Mouse (Mus musculus) spleen, adult 2 months (tissue): ENCODE measurements around the gene Alkbh1. TPM values are rescaled to one million over a fixed set of nuclear protein-coding genes. Genes with fewer than 3 reads are reported as not detected.

Source experiments
- DNase-seq, 2 experiments: peaks; one replicate each; pipeline versions ENCODE4 v3.0.0 to v3.0.0-alpha.2; 2012 to 2021; ENCODE audit warnings: low spot score in 2 of 2, low read depth in 1 of 2
- H3K27ac ChIP-seq: fragments of 200-500 bp; 2 replicates; pipeline ENCODE4 v1.5.1; 2012; ENCODE audit warnings: low read length, inconsistent platforms; ENCODE audit not compliant: insufficient read depth
- H3K27me3 ChIP-seq: fragments of 200-500 bp; 2 replicates; pipeline ENCODE4 v1.6.1; 2012; ENCODE audit warnings: mild to moderate bottlenecking, moderate library complexity, low read length, inconsistent platforms; ENCODE audit not compliant: control insufficient read depth, insufficient read depth
- H3K36me3 ChIP-seq: fragments of 200-500 bp; 2 replicates; pipeline ENCODE4 v1.6.1; 2012; ENCODE audit warnings: mild to moderate bottlenecking, low read length, inconsistent platforms; ENCODE audit not compliant: control insufficient read depth, insufficient read depth
- H3K4me1 ChIP-seq: fragments of 200-500 bp; 2 replicates; pipeline ENCODE4 v1.6.1; 2011; ENCODE audit warnings: inconsistent platforms; ENCODE audit not compliant: control insufficient read depth, insufficient read depth, insufficient read length
- H3K4me3 ChIP-seq: fragments of 200-500 bp; 2 replicates; pipeline ENCODE4 v1.5.1; 2011; ENCODE audit warnings: mild to moderate bottlenecking, inconsistent platforms; ENCODE audit not compliant: insufficient read depth, insufficient read length; ENCODE audit errors: extremely low read depth
- CTCF ChIP-seq: fragments of 200-500 bp; IDR thresholded peaks from 2 replicates; pipeline ENCODE4 v1.5.1; 2011; ENCODE audit warnings: mild to moderate bottlenecking, inconsistent platforms; ENCODE audit not compliant: insufficient read depth, insufficient read length, insufficient replicate concordance; ENCODE audit errors: extremely low read depth
- POLR2A ChIP-seq: fragments of 200-500 bp; IDR thresholded peaks from 2 replicates; pipeline ENCODE4 v1.6.1; 2011; ENCODE audit warnings: low read depth, low read length, inconsistent platforms
- WGBS: fragments of 180-500 bp; shearing (Covaris S2); methylation state at CpG from one replicate; pipeline ENCODE4 v1.1.7; 2018; 5-methylcytosine and 5-hydroxymethylcytosine counted together
- polyA plus RNA-seq: library from polyadenylated mRNA; depleted of rRNA; stranded (reverse); fragments of >200 nt; gene quantifications from 2 replicates; pipeline ENCODE4 v1.2.3, GENCODE M21; 2012; rRNA removed

The Alkbh1 gene
- polyA plus RNA-seq, 1 experiment: 17.5 TPM

DNA sequence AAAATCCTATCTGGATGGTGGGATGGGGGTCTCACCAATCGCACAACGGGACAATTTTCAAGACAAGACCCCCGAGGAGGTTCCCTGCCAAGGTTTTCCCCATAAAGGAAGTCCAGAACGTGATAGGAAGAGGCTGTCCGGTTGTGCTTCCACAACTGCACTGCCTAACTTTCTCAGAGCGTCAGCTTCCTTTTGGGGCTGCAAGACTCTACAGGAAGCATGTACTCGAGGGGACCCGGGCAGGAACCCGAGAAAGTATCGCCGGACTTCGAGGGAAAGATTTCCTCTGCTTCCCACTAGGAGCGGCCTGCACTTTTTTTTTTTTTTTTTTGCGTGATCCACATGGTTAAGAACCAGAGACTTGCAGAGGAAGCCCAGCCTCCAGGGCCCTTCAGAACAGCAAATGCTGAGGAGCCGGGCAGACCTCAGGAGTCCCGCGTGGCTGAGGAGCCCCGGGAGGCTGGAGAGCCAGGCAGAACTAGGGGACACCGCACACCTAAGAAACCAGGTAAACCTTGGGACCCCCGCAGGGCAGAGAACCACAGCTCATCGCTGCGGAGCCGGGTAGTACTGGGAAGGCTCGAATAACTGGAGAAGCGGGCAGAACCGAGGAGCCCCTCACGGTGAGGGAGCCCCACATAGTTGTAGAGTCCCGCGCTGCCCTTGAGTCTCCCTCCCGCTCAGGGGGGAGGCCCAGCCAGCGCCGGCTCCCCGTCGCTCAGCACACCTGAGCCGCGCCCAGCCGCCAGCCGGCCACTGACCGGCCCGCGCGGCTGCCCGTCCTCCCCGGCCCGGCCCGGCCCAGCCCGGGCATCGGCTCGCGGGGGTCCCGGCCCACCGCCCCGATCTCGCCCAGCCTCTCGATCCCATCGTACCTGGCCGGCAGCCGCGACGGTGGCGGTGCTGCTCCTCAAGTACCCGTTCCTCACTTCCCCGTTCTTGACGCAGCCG, 56.4 kb downstream of the Alkbh1 start:
- peak in 1 of 2 experiments; percentile 21 for DNase-seq
- 1% methylated on average over 65 of the region's 65 CpGs for WGBS
- Histone ChIP-seq H3K4me3 (peak overlapping the region; percentile 76), H3K27ac (peak overlapping the region; percentile 77), H3K36me3 (no peaks in the 10 kb centered on the region), H3K27me3 (no peaks in the 10 kb centered on the region), H3K4me1 (peaks cover 3% of the 10 kb centered on the region; the same call in 1 of the 2 replicates)
- TF ChIP-seq POLR2A (no peak), CTCF (no peak)

DNA sequence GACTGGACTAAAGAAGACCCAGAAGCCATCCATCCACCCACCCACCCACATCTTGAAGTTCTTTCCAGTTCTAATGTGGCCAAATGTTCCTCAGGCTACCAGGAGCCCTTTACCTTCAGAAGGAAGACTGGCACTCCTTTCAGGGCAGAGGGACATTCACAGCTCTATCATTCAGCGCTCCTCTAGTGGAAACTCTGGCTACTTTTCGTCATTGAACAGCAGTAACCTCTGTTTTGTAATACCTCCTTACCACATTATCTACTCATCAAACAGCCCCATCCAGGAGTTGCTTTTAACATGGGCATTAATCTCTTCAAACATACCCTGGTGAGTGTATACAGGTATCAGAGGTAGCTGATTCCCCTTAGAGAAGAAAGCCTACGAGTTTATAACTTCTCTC, 58.8 kb downstream of the Alkbh1 start:
- Histone ChIP-seq H3K4me3 (no peak overlapping the region), H3K36me3 (no peaks in the 10 kb centered on the region), H3K4me1 (peaks cover 3% of the 10 kb centered on the region; the same call in 1 of the 2 replicates), H3K27ac (no peak overlapping the region), H3K27me3 (no peaks in the 10 kb centered on the region)
- TF ChIP-seq CTCF: no peak
- TF ChIP-seq POLR2A: no peak
- WGBS: 90% methylated on average over 3 of the region's 3 CpGs
- no peak for DNase-seq

DNA sequence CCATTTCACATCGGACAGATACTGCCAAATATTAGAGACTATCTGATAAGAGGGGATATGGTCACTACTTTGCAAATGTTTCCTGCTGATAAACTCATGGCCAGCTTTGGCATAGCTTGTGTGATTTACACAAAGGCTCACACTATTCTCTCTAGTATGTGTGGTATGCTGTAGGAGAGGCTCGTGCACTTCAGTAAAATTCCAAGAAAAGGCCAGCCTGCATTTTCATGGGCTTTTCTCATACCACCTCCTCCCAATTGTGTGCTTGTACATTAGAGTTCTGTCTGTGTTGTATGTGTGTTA, 62.5 kb downstream of the Alkbh1 start:
- no peak for DNase-seq
- WGBS: 67% methylated on average over 2 of the region's 2 CpGs
- no peaks in the 10 kb centered on the region for H3K36me3 ChIP-seq
- no peak overlapping the region for H3K4me3 ChIP-seq
- no peak for TF ChIP-seq CTCF
- TF ChIP-seq POLR2A: no peak
- no peaks in the 10 kb centered on the region; the same call in 1 of the 2 replicates for H3K4me1 ChIP-seq
- H3K27me3 ChIP-seq: no peaks in the 10 kb centered on the region
- H3K27ac ChIP-seq: no peak overlapping the region

DNA sequence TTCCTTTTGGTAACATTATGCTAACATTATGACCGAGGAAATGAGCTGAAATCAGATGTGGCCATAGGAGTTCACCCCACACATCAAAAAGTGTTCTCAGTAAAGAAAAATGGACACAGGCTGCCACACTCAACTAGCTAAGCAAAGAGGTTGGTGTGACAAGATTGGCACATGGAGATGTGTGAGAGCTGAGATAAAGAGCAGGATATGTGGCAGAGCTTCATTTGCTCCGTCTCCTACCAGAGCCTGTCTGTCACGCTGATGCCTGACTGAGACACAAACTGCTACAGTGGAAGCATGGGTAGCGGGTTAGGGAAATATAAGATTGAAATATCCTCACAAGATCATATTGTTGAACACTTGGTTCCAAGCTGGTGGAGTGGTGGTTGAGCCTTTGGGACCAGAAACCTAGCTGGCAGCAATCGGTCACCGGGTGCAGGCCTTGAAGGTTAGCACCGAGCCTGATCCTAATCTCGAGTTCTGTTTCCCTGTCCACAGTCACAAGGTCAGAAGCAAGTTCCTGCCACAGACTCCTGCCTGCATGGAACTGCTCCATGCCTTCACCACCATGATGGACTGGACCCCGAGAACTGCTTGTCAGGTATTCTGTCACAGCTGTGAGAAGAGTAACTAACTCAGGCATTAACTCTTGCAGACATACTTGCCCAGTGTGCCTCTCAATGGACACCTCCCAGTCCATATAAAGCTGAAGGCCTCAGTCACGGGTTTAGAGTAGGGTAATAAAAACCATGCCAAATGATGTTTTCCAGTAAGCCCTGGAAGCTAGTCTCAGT, 63.0 kb downstream of the Alkbh1 start:
- WGBS: 80% methylated on average over 10 of the region's 10 CpGs
- TF ChIP-seq CTCF (no peak), POLR2A (no peak)
- DNase-seq: no peak
- Histone ChIP-seq H3K4me3 (no peak overlapping the region), H3K36me3 (no peaks in the 10 kb centered on the region), H3K4me1 (no peaks in the 10 kb centered on the region; the same call in 1 of the 2 replicates), H3K27me3 (no peaks in the 10 kb centered on the region), H3K27ac (no peak overlapping the region)

DNA sequence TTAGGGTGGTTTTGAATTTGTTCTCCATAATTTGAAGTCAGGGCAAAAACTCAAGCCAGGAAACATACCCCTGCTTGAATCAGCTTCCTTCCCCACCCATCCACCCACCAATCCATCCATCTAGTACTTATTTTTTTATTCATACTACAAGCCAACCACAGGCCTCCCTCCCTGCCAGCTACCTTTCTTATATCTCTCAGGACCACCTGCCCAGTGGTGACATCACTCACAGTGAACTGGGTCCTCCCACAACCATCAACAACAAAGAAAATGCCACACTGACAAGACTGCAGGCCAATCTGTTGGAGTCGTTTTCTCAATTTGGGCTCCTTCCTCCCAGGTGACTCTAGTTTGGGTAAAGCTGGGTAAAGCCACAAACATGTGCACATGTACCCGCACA, 64.3 kb downstream of the Alkbh1 start:
- Histone ChIP-seq H3K36me3 (no peaks in the 10 kb centered on the region), H3K4me3 (no peak overlapping the region), H3K27me3 (no peaks in the 10 kb centered on the region), H3K27ac (no peak overlapping the region), H3K4me1 (no peaks in the 10 kb centered on the region; the same call in 1 of the 2 replicates)
- no peak for TF ChIP-seq POLR2A
- no peak for DNase-seq
- WGBS: 76% methylated on average over 2 of the region's 2 CpGs

Other genes with a start within 250 kb of the Alkbh1 start
- gene Samd15, start 244.3 kb downstream of the Alkbh1 start, polyA plus RNA-seq: 0.20 and 0.43 TPM in 2 replicates
- 7.4 TPM in 2 replicates for gene Tmed8, start 243.6 kb downstream of the Alkbh1 start, polyA plus RNA-seq
- 2.7 and 3.7 TPM in 2 replicates for gene Noxred1, start 205.3 kb downstream of the Alkbh1 start, polyA plus RNA-seq
- gene Vipas39, start 177.8 kb downstream of the Alkbh1 start, polyA plus RNA-seq: 17.1 and 17.5 TPM in 2 replicates
- gene Ahsa1, start 177.5 kb downstream of the Alkbh1 start, polyA plus RNA-seq: 39.7 and 41.5 TPM in 2 replicates
- gene Ism2, start 144.3 kb downstream of the Alkbh1 start, polyA plus RNA-seq: 0.07 and 0.21 TPM in 2 replicates
- 6.1 and 7.5 TPM in 2 replicates for gene Sptlc2, start 55.7 kb downstream of the Alkbh1 start, polyA plus RNA-seq
- gene Slirp, start 121 bp downstream of the Alkbh1 start, polyA plus RNA-seq: 4.4 and 4.8 TPM in 2 replicates
- gene Snw1, start 28.3 kb upstream of the Alkbh1 start, polyA plus RNA-seq: 5.1 and 6.0 TPM in 2 replicates
- gene Gm5788, start 50.7 kb upstream of the Alkbh1 start, polyA plus RNA-seq: not detected in 2 replicates
- gene Gm8300, start 70.3 kb upstream of the Alkbh1 start, polyA plus RNA-seq: not detected in 2 replicates
- gene Oog1, start 158.7 kb upstream of the Alkbh1 start, polyA plus RNA-seq: not detected in 2 replicates
- gene Gm4027, start 174.9 kb upstream of the Alkbh1 start, polyA plus RNA-seq: not detected in 2 replicates
- gene Gm16381, start 200.6 kb upstream of the Alkbh1 start, polyA plus RNA-seq: not detected in 2 replicates